Comparison of ENCODE assay signal across 15 mouse cellular contexts in genomic region chr8:111509278-111509677, GRCm38 (mm10). TPM values are rescaled to one million over a fixed set of nuclear protein-coding genes. Genes with fewer than 3 reads are reported as not detected.
DNase-seq lines count a peak whose midpoint lies in the region; ATAC-seq and TF ChIP-seq lines count a peak whose summit lies in the region.
"Had no signal": no experiment of that assay in that cellular context is flagged by ENCODE, and none has a peak within 500 bp of the region (broad histone marks: within the 10 kb centered on the region; RNA-seq: fewer than 3 reads in every experiment).

No protein-coding gene starts in this region.

- H3K4me3 ChIP-seq in heart, adult 2 months: peak overlapping the region; percentile 12; the same call in 1 of the 2 replicates
- 0 out of 2 replicates have a peak overlapping the region, but pooled peaks have one; percentile 11 for H3K4me3 ChIP-seq in liver, embryonic 11.5 days (ENCODE audit: low read depth, low read length)
- no peak overlapping the region for H3K4me3 ChIP-seq in hindbrain, embryonic 16.5 days (ENCODE audit: low read length)
- H3K4me3 ChIP-seq in hindbrain, embryonic 10.5 days: no peak overlapping the region
- H3K4me3 ChIP-seq: limb, embryonic 10.5 days; stomach, embryonic 15.5 days had no signal

- H3K27me3 ChIP-seq in heart, adult 2 months (ENCODE audit: control insufficient read depth, insufficient read depth, low read length): no peaks in the 10 kb centered on the region
- no peaks in the 10 kb centered on the region for H3K27me3 ChIP-seq in liver, embryonic 11.5 days (replicated peaks; ENCODE audit: control insufficient read depth, insufficient read depth, low read length)
- H3K27me3 ChIP-seq in hindbrain, embryonic 16.5 days (replicated peaks; ENCODE audit: control insufficient read depth, insufficient read depth, low read length): no peaks in the 10 kb centered on the region
- no peaks in the 10 kb centered on the region for H3K27me3 ChIP-seq in hindbrain, embryonic 10.5 days (ENCODE audit: insufficient read depth, poor library complexity, severe bottlenecking)
- H3K27me3 ChIP-seq: stomach, embryonic 15.5 days had no signal

- H3K9ac ChIP-seq in heart, adult 2 months (ENCODE audit: low read depth, low read length): peak overlapping the region; percentile 18; the same call in 1 of the 2 replicates
- 0 out of 2 replicates have a peak overlapping the region, but pooled peaks have one; percentile 39 for H3K9ac ChIP-seq in liver, embryonic 11.5 days (ENCODE audit: low read depth, low read length)
- no peak overlapping the region for H3K9ac ChIP-seq in hindbrain, embryonic 16.5 days (ENCODE audit: low read depth, low read length)
- H3K9ac ChIP-seq: stomach, embryonic 15.5 days had no signal

- intact Hi-C loops in heart, adult 2 months (cut with DNase I): loop anchor here (2.0 kb wide), 1 partner anchor 16 kb away; no protein-coding TSS in a partner anchor

- no peak for DNase-seq in heart, adult 2 months
- DNase-seq in heart, postnatal 4 days: no peak
- DNase-seq in liver, embryonic 11.5 days (ENCODE audit: low spot score): no peak
- DNase-seq in lung, postnatal 10 days: peak; percentile 45
- no peak for DNase-seq in hindbrain, embryonic 10.5 days (ENCODE audit: low spot score)
- DNase-seq in thymus, postnatal 14 days: no peak
- DNase-seq: cerebellum, postnatal 36 days; kidney, postnatal 10 days; thymus, postnatal 4 days had no signal

- H3K4me2 ChIP-seq in liver, embryonic 11.5 days: peak overlapping the region; percentile 58
- H3K4me2 ChIP-seq in hindbrain, embryonic 16.5 days (ENCODE audit: low read length): no peak overlapping the region
- H3K4me2 ChIP-seq: midbrain, embryonic 11.5 days; stomach, embryonic 15.5 days had no signal

- H3K9me3 ChIP-seq in liver, embryonic 11.5 days (ENCODE audit: control insufficient read depth, low read length): no peaks in the 10 kb centered on the region
- no peaks in the 10 kb centered on the region for H3K9me3 ChIP-seq in hindbrain, embryonic 16.5 days (ENCODE audit: control insufficient read depth, low read length)
- no peaks in the 10 kb centered on the region for H3K9me3 ChIP-seq in hindbrain, embryonic 10.5 days
- H3K9me3 ChIP-seq: limb, embryonic 10.5 days; stomach, embryonic 15.5 days had no signal

- 49% methylated on average over 11 of the region's 11 CpGs for WGBS in heart, adult 2 months
- WGBS in liver, embryonic 11.5 days: 41% methylated on average over 11 of the region's 11 CpGs
- WGBS in hindbrain, embryonic 16.5 days: 83% methylated on average over 11 of the region's 11 CpGs
- 88% methylated on average over 11 of the region's 11 CpGs for WGBS in hindbrain, embryonic 10.5 days

- H3K27ac ChIP-seq in heart, adult 2 months: peak overlapping the region; percentile 65
- peak overlapping the region; percentile 72 for H3K27ac ChIP-seq in liver, embryonic 11.5 days (ENCODE audit: low read depth, low read length)
- H3K27ac ChIP-seq in hindbrain, embryonic 16.5 days (ENCODE audit: low read depth, low read length): no peak overlapping the region
- H3K27ac ChIP-seq in hindbrain, embryonic 10.5 days: no peak overlapping the region
- H3K27ac ChIP-seq: limb, embryonic 10.5 days; stomach, embryonic 15.5 days had no signal

- no peak for TF ChIP-seq CTCF in heart, adult 2 months (IDR thresholded peaks at IDR 0.05)

- H3K36me3 ChIP-seq in heart, adult 2 months (ENCODE audit: control insufficient read depth, insufficient read depth, low read length): no peaks in the 10 kb centered on the region; the same call in 1 of the 2 replicates
- H3K36me3 ChIP-seq in liver, embryonic 11.5 days (ENCODE audit: control insufficient read depth, insufficient read depth, low read length): peaks cover 2% of the 10 kb centered on the region; the same call in 1 of the 2 replicates
- H3K36me3 ChIP-seq in hindbrain, embryonic 16.5 days (ENCODE audit: control insufficient read depth, insufficient read depth, low read length): no peaks in the 10 kb centered on the region
- H3K36me3 ChIP-seq in hindbrain, embryonic 10.5 days: peaks cover 3% of the 10 kb centered on the region; the same call in 1 of the 2 replicates
- H3K36me3 ChIP-seq: stomach, embryonic 15.5 days had no signal

- H3K79me2 ChIP-seq in heart, adult 2 months (replicated peaks; ENCODE audit: control insufficient read depth, insufficient read depth, low read length): peaks cover 4% of the 10 kb centered on the region; the same call in 1 of the 2 replicates

- TF ChIP-seq POLR2A in heart, adult 2 months (IDR thresholded peaks at IDR 0.05; ENCODE audit: insufficient read depth, low read depth, low read length): peak; percentile 46; the same call in 1 of the 2 replicates

- ATAC-seq in common myeloid progenitor, adult 5-6 weeks (replicated peaks; ENCODE audit: low read depth, poor library complexity, severe bottlenecking): peak; percentile 73
- peak; percentile 79 for ATAC-seq in liver, embryonic 11.5 days (replicated peaks; ENCODE audit: low FRiP score)
- ATAC-seq in hindbrain, embryonic 16.5 days: no peak
- ATAC-seq: forebrain, embryonic 16.5 days had no signal

- peaks cover 15% of the 10 kb centered on the region for H3K4me1 ChIP-seq in heart, adult 2 months (ENCODE audit: control insufficient read depth, insufficient read depth, low read length)
- peaks cover 22% of the 10 kb centered on the region for H3K4me1 ChIP-seq in liver, embryonic 11.5 days (replicated peaks; ENCODE audit: control insufficient read depth, insufficient read depth, low read length)
- H3K4me1 ChIP-seq in hindbrain, embryonic 16.5 days (ENCODE audit: control insufficient read depth, insufficient read depth, low read depth, low read length): no peaks in the 10 kb centered on the region
- peaks cover 7% of the 10 kb centered on the region; the same call in 1 of the 2 replicates for H3K4me1 ChIP-seq in hindbrain, embryonic 10.5 days (replicated peaks)
- H3K4me1 ChIP-seq: limb, embryonic 10.5 days; stomach, embryonic 15.5 days had no signal

- no peak for TF ChIP-seq EP300 in heart, adult 2 months (IDR thresholded peaks at IDR 0.05; ENCODE audit: insufficient read depth, low read depth, low read length)

RNA-seq across cellular contexts. Expression of gene Wdr59, which starts 12.6 kb away (rescaled TPM):
- 1 to 10 TPM; 6.9 to 7.0 TPM for total RNA-seq in heart, adult 2 months (2021)
- polyA plus RNA-seq in heart, adult 2 months (2012; rRNA removed): 5.4 and 8.3 TPM in 2 replicates
- 1 to 10 TPM; 8.5 to 9.0 TPM for total RNA-seq in heart, postnatal 4 days (2021)
- total RNA-seq in common myeloid progenitor, adult 5-6 weeks (2017): 5.1 and 7.9 TPM in 2 replicates
- polyA plus RNA-seq in liver, embryonic 11.5 days (2014; fragmentation: Nextera tagmentation; extraction: Ambion mirVana): 3.1 and 3.8 TPM in 2 replicates
- 7.6 and 9.3 TPM in 2 replicates for polyA plus RNA-seq in hindbrain, embryonic 16.5 days (2015; fragmentation: Nextera tagmentation; extraction: Ambion mirVana)
- 3.8 and 4.8 TPM in 2 replicates for polyA plus RNA-seq in hindbrain, embryonic 10.5 days (2016; fragmentation: Nextera tagmentation; extraction: Ambion mirVana)

RNA-seq across cellular contexts. Expression of gene Znrf1, which starts 26.6 kb away (rescaled TPM):
- 10 to 100 TPM; 54.7 to 59.0 TPM for total RNA-seq in heart, adult 2 months (2021)
- 66.7 and 86.2 TPM in 2 replicates for polyA plus RNA-seq in heart, adult 2 months (2012; rRNA removed)
- total RNA-seq in heart, postnatal 4 days (2021): 10 to 100 TPM; 60.1 to 60.5 TPM
- total RNA-seq in common myeloid progenitor, adult 5-6 weeks (2017): 71.0 and 78.3 TPM in 2 replicates
- polyA plus RNA-seq in liver, embryonic 11.5 days (2014; fragmentation: Nextera tagmentation; extraction: Ambion mirVana): 24.9 and 27.6 TPM in 2 replicates
- polyA plus RNA-seq in hindbrain, embryonic 16.5 days (2015; fragmentation: Nextera tagmentation; extraction: Ambion mirVana): 65.7 and 69.1 TPM in 2 replicates
- 29.9 and 52.5 TPM in 2 replicates for polyA plus RNA-seq in hindbrain, embryonic 10.5 days (2016; fragmentation: Nextera tagmentation; extraction: Ambion mirVana)

Comparison
In these comparisons a context has a peak if more than half of its experiments do, and no peak if none do; other contexts are left out.
1. H3K27ac ChIP-seq: peak in heart, adult 2 months (single experiment) and liver, embryonic 11.5 days (single experiment); none in hindbrain, embryonic 16.5 days (single experiment) and hindbrain, embryonic 10.5 days (single experiment).
2. H3K4me3 ChIP-seq: peak in heart, adult 2 months (single experiment) and liver, embryonic 11.5 days (single experiment); none in hindbrain, embryonic 16.5 days (single experiment) and hindbrain, embryonic 10.5 days (single experiment).